Mouse (Mus musculus) kidney, adult 18-20 months (tissue): Measurements from ENCODE around the gene Gm20696.
A peak's percentile ranks its signal among the peaks of the same experiment; 100 is the strongest.

ENCODE experiments used
- DNase-seq: peaks from one replicate; pipeline ENCODE4 v3.0.0; 2021

The Gm20696 gene

DNA sequence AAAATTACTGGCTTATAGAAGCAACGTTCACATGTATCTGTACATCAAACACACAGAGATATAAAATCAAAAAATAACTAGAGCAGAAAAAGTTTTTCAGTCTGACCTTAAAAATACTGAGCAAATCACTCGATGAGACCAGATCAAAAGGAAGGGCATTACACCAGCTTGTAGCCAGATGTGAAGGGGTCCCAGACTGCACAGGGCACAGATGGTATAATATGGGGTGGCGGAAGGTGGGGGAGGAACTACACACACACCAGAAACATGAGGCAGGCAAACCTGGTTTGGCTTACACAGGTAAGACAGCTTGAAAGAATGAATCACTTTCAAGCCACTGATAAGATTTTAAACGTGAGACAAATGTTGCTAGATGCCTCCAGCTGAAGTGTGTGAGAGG lies 45.4 kb downstream of the Gm20696 start:
- no peak for DNase-seq

DNA sequence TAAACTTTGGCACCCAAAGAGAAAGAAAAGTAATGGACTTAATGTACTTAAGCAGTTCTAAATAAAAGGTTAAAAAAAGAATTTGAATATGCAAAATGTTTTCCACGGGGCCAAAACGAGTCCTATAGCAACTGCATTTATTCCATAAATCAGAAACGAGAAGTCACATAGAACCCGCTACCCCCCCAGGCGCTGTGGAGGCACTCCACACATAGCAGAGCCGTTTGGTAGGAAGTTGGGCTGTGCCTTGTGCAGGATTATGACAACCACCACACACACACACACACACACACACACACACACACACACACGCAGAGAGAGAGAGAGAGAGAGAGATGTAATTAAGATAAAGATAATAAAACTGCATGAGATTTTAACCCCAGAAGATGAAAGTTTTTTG lies 46.1 kb downstream of the Gm20696 start:
- no peak for DNase-seq

DNA sequence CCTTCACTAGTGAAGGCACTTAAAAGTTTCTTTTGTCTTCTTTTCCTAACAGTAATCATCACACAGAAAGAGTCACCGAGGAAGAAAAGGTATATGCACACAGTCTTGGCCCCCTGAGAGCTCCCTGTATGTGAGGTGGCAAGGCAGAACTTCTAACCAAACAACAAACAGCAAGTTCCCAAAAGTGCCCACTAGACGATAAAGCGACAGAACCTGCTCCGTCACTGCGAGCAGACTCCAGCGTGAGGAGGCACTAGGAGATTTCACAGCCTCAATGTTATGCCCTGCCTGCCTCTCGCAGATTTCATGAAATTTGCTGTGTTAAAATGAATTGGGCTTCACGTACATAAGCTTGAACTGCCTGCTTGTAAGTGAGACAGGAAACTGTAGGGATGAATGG lies 46.6 kb downstream of the Gm20696 start:
- DNase-seq, result no peak

DNA sequence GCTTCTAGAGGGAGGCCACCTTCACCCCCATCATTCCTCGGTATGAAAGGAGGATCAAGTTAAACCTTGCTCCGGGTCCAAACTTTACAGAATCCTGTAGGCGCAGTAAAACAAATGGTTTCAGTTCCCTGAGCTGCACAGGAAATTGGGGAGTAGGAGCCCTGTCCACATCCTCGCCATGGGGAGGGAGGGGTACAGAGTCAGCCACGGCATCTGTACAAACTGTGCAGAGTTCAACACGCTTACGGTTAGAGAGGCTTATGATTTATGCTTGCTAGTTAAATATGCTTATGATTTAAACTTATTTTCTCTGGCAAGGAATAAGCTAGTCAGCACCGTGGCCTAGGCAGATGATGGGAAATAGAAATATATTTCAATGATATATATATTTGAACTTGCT lies 47.1 kb downstream of the Gm20696 start:
- DNase-seq, result no peak

DNA sequence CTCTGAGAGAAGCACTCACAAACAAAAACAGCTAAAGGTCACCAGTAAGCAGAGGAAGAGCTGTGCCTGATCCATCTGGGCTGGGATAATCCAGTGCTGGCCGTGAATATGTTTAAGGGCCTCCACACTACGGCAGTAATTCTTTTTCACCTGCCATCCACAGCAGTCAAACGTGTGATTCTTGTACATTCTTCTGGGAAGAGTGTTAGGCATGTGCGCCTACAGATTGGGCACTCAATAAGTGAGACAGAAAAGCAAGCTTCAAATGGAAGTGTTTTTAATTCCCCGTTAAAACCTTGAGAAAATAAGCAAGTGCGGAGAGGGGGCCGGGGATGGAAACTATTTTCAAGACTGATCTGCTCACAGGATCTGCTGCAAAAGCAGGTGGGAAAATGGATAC lies 48.7 kb downstream of the Gm20696 start:
- no peak for DNase-seq

DNA sequence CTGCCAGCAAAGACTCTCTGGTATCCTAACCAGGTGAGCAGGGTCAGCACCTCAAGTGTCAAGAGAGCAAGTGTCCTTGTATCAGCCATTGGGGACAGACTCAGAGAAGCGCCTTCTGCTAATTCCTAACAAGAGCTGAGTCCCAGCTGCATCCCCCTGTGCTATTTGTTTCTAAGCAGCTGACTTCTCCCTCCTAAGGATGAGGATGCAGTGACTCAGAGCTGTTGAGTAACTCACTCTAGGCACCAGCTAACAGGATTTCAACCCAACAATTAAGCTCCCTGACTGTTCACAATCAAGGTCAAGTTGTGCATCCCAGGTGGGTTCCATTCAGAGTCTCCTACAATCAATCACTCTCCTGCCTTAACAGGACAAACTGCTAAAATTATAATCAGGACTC lies 49.2 kb downstream of the Gm20696 start:
- no peak for DNase-seq

DNA sequence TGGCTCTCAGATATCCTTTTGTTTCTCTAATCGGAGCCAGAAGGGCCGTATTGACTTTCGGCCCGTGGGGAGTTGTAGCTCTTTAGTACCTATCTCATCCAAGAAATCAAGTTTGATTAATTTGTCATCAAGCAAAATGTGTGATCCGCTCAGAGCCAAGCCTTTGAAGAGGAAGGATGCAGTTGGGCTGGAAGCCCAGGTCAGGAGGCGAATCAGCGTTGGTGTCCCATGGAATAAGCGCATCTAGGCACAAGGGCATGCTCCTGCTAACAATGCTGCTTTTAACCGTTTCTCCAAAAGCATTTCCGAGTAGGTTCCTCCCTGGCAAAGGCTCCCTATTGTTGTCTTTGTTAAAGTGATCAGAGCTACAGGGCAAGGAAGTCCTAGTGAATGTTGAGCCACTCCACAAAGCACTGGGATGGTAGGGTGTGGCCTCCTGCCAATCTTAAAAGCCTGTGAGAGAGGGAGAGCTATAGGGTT lies 51.3 kb downstream of the Gm20696 start:
- DNase-seq, result peak; percentile 25

DNA sequence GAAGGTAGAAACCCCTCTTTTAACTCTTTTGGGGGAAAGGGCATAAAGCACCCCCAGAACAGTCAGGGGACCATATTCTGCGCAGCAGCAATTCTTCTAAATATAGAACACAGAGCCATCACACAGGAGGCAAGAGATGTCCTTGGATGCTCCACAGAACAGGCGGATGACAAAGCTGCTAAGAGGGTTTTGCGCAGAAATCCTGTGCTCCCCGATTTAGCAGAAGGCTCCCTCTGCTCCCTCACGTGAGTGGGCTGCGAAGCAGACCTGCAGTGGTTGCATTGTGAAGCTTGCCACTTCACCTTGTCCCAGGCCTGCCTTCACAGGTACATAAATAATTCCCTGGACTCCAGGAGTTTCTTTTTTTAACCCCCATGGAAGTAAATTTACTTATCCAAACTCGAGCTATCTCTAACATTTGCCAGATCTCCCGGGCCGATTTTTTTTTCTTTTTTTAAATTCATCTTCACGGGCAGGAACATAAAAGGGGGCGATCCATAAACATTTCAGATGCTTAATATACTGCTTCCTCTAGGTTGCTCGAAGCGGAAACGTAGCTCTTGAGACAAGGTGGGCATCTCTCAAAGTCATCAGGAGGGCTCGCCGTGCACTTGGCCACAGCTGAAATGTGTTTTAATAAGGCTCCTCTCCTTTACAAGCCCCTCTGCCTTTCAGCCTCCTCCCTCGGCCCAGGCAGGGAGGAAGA lies 51.9 kb downstream of the Gm20696 start:
- DNase-seq, result no peak

DNA sequence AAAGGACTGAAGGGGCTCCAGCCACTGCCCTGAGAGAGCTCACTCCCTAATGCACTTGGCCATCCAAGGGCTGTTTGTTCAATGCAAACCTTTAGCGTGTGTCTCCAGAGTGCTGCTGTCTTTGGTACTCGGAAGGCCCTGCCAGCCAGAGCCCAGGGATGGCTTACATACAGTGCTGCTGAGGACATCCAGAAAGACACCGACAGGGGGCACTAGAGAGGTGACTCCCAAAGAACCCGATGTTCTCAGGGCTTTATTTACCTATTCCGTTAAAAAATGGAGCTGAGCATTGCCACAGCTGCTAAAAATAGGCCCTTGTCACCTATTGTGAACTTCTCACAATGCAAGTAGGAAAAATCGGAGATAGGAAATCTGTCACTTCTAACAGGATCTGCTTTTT lies 54.7 kb downstream of the Gm20696 start:
- DNase-seq, result no peak

DNA sequence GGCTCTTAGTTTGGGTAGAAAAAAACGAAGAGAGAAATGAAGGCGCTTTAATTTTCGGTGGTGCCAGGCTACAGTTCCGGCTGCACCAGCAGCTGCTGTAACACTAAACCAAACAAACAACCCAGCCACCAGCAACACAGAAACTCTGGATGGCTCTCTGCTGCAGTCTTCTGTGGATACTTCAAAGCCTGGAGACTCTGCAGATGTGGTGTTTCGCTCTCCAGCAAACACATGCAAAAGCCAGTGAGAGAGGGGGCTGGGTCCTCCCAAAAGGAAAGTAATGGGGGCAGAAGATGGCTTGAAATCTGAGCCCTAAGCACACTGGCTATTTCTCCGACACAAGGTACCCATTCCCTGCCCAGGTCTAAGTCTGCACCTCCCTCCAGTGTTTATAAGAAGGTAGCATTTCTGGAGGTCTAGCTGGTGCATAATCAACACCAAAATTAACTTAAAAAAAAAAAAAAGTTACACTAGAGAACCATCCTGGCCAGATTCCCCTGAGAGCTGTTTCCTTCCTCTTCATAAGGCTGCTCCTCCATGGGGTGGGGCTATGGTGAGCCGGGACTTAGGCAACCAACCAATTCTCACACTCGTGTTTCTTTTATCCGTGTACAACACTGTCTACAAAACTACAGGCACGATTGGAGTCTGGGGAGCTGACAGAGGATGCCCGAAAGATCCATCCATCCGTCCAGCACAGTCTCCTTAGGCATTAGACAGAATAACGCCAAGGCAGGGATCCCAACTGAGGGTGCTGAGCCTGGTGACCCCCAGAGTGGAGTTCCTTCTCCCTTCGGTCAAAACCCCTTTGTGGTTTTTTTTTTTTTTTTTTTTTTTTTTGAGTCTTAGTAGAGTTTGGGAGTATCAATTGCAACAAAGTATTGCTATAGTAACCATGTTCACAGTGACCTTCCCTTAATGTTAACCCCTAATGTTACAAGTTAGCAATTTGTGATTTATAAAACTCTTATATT lies 55.9 kb downstream of the Gm20696 start:
- no peak for DNase-seq

DNA sequence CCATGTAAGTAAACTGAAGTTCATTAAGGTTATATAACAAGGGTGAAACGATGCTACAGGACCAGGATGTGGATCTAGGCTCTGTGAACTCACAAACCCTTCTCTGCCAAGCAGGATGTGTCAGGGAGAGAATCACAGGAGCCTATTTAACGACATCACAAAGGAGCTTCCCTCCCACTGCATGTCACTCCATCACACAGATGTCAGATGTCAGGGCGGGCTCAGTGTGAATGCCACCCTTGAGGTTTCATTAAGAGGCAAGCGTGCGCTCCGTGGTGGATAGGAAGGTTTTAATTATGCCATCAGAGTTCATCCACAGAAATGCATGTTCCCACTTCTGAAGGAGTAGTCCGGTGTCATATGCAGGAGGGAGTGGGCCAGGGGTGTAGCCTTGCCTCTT lies 60.5 kb downstream of the Gm20696 start:
- DNase-seq, result no peak

DNA sequence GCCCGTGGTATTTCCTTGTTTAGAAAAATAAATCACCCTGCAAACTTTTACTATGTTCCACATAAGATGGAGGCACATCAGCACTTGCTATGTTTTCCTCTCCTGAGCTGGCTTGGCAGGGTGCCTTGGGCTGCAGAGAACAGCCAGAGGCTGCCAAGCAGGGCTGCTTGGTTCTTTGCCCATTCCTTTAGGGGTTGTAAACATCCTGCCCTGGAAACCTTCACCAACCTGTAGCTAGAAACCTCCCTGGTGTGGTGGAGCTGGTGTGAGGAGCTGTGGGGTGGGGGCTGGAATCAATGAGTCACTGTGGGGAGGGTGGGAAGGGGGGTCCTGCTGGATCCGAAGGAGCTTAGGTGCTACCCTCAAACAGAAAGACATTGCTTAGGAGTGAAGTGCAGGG lies 61.8 kb downstream of the Gm20696 start:
- DNase-seq, result no peak

DNA sequence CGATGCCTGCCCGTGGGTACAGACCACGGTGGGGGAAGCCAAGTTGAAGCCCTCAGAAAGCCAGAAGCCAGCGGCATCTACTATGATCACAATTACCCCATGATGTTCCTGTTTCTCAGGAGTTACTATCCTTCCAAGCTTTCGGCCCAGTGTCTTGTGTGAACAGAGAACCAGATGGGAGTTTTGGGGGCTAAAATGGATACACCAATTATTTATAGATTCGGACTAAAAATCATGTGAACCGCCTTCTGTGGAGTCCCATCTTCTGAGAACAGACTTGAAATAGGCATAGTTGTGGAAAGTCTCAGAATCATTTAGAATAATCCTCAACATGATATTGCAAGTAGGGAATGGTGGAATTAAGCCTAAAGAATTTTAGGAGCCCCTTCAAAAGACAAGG lies 64.2 kb downstream of the Gm20696 start:
- DNase-seq, result no peak

DNA sequence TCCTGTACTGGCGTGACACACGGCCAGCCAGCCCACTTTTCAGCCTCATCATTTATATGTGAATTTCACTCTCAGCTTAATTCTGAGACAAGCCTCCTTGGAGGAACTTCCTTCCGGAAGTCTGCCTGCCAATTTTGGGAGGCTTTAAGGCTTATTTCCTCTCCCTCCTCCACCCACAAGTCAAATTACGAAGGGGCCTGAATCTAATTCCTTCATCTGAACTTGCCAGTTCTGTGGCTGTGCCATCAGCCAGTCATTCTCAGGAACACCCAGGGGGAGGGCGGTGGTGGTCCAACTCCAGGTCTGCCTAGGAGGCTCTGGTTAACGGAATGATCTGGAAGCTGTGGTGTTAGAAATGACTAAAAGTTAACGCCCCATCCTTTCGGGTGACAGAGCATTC lies 65.7 kb downstream of the Gm20696 start:
- DNase-seq, result no peak

DNA sequence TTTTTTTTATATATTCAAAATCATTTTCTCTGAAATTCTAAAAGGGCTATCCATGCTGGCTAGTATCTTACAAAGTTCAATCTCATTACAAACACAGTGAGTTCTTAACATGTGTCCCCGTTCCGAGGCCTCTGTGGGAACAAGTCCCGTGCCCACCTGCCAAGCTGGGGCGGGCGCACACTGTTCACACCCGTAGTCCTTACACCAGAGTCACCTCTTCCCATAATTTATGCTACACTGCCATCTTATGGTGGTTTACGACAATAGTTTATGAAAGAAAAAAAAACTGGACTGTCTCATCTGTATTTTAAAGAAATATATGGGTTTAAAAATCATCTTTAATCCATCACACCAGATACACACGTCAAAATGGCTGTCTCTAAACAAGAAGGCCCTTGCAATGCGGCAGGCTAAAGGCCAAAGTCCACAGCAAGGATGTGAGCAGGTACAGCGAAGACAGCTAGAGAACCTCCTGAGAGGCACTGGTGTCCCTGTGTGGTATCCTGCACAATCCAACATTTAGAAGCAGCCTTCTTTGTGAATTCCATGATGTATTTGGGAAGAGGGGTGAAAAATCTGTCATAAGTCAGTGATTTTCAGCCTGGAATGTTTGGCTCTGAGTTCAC lies 66.3 kb downstream of the Gm20696 start:
- DNase-seq, result peak; percentile 31

DNA sequence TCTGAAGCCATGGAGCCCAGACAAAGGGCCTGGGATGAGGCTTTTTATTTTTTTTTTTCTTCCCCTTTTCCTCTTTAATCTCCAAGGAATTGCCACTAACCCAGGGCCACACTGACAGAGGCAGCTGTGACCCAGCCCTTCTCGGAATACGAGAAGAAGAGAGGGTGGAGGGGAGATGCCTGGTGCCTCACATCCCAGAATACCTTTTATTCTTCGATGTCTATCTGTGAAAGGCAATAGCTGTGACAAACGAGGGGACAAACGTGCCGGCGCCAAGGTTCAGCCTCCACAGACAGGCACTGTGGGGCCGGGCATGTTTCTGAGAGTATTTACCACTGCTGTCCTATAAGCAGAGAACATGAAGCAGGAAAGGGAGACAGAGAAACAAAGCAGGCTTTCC lies 66.9 kb downstream of the Gm20696 start:
- DNase-seq, result no peak

DNA sequence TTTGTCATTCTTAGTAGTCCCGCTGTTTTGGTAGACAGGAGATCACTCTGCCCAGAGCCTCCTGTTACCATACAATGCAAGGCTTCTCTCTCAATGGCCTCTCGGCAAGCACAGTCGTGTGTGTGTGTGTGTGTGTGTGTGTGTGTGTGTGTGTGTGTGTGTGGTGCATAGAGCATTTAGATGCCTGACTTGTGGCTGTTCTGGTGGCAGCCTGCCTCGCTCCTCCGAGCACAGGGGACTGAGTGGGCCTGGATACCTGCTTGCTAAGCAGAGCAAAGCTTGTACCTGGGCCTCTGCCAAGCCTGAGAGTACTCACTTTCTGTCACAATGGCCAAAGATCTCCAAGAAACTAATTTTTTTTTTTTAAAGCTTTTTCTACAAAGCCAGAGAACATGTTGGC lies 67.4 kb downstream of the Gm20696 start:
- DNase-seq, result no peak

DNA sequence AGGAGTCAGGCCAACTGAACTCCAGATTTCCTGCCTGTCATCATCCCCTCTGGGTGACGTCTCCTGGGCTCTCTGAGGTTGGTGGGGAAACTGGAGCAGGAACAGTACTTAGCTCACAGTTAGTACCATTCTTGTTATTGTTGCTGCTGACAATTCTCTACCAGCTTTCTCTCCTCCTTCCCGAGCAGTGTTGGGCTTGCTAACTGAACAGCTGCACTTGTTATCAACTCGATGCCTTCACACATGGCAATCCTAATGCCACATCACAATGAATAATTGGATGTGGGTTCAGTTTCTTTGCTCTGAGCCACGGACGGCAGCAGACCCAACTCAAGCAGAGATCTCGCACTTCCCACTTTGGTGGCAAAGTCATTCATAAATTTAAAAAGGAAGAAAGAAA lies 89.6 kb downstream of the Gm20696 start:
- DNase-seq, result no peak

DNA sequence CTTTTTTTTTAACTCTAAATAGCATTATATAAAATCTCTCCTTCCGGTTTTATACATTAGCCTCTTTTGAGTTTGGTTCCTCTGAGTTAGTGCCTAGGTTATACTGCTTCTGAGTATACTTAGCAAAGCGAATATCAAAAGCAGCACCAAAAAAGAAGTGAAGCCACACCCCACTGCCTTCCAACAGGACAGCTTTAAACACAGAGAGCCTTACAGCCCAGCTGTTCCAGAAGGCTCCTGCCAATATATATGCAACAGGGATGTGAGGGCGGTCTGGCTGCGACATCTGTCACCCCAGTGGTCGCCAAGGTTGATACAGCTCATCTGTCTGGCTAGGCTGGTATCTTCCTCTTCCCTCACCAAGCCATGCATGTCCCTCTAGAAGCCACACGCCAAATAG lies 91.0 kb downstream of the Gm20696 start:
- DNase-seq, result no peak

DNA sequence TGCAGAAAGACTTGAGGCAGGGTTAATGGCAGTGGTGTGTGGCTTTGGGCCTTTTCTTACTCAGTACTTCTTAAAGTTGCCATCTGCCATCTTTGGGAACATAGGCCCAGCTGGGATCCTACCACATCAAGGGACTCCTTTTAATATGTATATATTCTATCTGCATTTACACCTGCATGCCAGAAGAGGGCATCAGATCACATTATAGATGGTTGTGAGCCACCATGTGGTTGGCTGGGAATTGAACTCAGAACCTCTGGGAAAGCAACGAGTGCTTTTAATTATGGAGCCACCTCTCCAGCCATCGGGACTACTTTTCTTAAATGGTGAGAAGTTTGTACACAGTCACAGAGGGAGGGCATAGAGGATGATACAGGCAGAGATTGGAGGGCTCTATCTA lies 93.3 kb downstream of the Gm20696 start:
- no peak for DNase-seq

DNA sequence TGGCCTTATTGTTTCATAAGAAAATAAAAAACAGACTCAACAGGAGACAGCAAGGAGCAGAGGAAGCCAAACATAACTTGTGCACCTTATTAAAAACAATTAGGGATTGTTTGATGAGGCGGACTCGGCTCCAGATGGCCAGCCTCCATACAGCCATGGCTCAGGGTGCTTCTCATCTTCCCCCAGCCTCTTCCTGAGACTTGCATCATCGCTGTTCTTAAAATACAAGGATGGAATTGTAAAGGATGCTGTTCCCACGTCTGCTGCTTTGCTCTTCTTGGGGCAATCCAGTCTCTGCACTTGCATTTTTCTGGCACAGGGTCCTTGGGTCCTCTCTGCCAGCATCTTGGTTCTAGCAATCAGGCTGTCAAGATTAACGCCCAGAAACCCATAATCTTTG lies 94.5 kb downstream of the Gm20696 start:
- no peak for DNase-seq

DNA sequence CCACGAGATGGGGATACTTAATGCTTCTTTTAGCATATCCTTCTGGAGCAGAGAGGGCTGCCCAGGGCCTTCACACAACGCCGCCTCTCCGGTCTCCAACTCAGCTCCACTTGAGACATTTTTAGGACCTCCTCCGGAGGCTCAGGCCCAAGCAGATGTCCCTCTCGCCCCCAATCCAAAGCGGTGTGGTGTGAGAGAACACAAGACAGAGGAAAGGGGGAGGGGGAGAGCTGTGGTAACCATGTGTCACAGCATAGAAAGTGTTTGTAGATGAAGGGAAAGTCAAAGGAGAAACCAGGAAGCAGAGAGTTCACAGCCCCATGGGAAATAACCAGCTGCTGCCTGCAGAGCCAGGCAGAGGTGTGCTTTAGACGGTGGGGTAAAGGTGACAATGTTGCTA lies 99.7 kb downstream of the Gm20696 start:
- DNase-seq, result no peak

DNA sequence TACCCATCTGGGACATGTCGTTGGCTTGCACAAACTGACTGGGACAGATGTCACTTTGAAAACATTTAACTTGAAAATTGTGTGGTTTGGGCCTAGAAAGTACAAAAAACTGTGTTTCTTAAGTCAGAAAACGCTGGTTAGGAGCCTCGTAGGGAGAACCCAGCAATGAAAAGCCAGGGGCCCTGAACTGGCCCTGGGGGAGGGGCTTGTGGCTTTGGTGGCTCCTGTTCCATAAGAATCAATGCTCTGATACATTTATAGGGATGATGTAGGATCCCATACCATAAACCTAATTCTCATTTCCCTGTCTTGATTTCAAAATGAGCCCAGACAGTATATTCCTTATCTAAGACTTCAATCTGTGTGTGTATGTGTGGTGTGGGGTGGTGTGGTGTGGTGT lies 101.8 kb downstream of the Gm20696 start:
- DNase-seq, result no peak

DNA sequence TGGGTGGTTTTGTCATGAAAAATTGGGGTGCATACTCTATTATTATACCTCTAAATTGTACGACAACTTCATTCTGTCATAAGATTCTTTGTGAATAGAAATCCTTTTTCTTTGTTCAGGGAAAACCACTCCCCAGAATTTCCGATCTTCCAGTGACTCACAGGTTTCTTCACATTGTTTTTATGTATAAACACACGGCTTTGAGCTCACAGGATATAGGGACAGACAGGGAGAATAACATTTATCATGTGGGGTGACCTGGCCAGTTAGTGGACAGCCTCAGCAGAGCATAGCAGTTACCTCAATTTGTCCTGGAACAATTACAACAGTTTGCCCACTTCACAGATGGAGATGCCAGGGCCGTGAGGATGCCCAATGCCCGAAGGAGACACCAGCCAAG lies 109.6 kb downstream of the Gm20696 start:
- no peak for DNase-seq
